Mouse (Mus musculus) forebrain, postnatal 0 days (tissue): ENCODE measurements around the gene Lhfpl1. TPM values are rescaled to one million over a fixed set of nuclear protein-coding genes. Genes with fewer than 3 reads are reported as not detected.

Source experiments
- ATAC-seq: fragments of 200-750 bp; cut with Nextera tagmentation; 2 replicates; pipeline ENCODE4 v1.8.0; 2017; ENCODE audit warnings: mild to moderate bottlenecking, moderate library complexity
- DNase-seq: peaks from one replicate; pipeline ENCODE4 v3.0.0-alpha.2; 2015
- H3K27ac ChIP-seq: fragments of 300-500 bp; sonication (generic); 2 replicates; pipeline ENCODE4 v1.5.1; 2014; ENCODE audit warnings: low read depth, mild to moderate bottlenecking, antibody characterized with exemption, low read length, moderate library complexity, mixed read lengths
- H3K27me3 ChIP-seq: fragments of 300-500 bp; sonication (generic); 2 replicates; pipeline ENCODE4 v1.6.1; 2014; ENCODE audit warnings: mild to moderate bottlenecking, low read length, mixed read lengths; ENCODE audit not compliant: insufficient read depth
- H3K36me3 ChIP-seq: fragments of 300-500 bp; sonication (generic); 2 replicates; pipeline ENCODE4 v1.6.1; 2014; ENCODE audit warnings: mild to moderate bottlenecking, moderate library complexity; ENCODE audit not compliant: insufficient read depth
- H3K4me1 ChIP-seq: fragments of 300-500 bp; sonication (generic); 2 replicates; pipeline ENCODE4 v1.6.1; 2014; ENCODE audit warnings: antibody characterized with exemption; ENCODE audit not compliant: insufficient read depth
- H3K4me2 ChIP-seq: fragments of 300-500 bp; sonication (generic); 2 replicates; pipeline ENCODE4 v1.6.1; 2014; ENCODE audit warnings: low read depth, mild to moderate bottlenecking, moderate library complexity
- H3K4me3 ChIP-seq: fragments of 300-500 bp; sonication (generic); 2 replicates; pipeline ENCODE4 v1.5.1; 2014; ENCODE audit warnings: low read depth, low read length, mixed read lengths
- H3K9ac ChIP-seq: fragments of 300-500 bp; sonication (generic); 2 replicates; pipeline ENCODE4 v1.6.1; 2014; ENCODE audit warnings: mild to moderate bottlenecking
- H3K9me3 ChIP-seq: fragments of 300-500 bp; sonication (generic); 2 replicates; pipeline ENCODE4 v1.6.1; 2016; ENCODE audit warnings: low read length
- CTCF ChIP-seq: sonication (generic); IDR thresholded peaks from 2 replicates; pipeline ENCODE4 v1.5.1; 2016; ENCODE audit warnings: antibody characterized with exemption, control low read depth, low read depth
- WGBS: fragments of 180-500 bp; shearing (Covaris S2); extraction: QIAGEN DNeasy Blood & Tissue Kit; methylation state at CpG from one replicate; pipeline ENCODE4 v1.1.7; 2014; 5-methylcytosine and 5-hydroxymethylcytosine counted together
- polyA plus RNA-seq: library from polyadenylated mRNA; unstranded; fragments of >200 nt; fragmentation: Nextera tagmentation; extraction: Ambion mirVana; gene quantifications from 2 replicates; pipeline ENCODE4 v1.2.1, GENCODE M21; 2015
- total RNA-seq: library from RNA; depleted of rRNA; stranded (reverse); fragments of >200 nt; gene quantifications from 2 replicates; pipeline ENCODE4 v1.2.3, GENCODE M21; 2014; rRNA removed

Lhfpl1 gene
- total and polyA plus RNA-seq, 2 experiments from 2014 or later = 0.27 TPM; not detected in 1

GRCm38 (mm10) chrX:145272209-145272608 lies 76.7 kb downstream of the Lhfpl1 start:
- no peak for DNase-seq
- ATAC-seq = no peak

GRCm38 (mm10) chrX:145271768-145272167 lies 77.1 kb downstream of the Lhfpl1 start:
- H3K9me3 ChIP-seq = no peaks in the 10 kb centered on the region
- H3K27ac ChIP-seq = no peak overlapping the region
- 40% methylated on average over 4 of the region's 4 CpGs for WGBS
- no peak overlapping the region for H3K4me2 ChIP-seq
- H3K9ac ChIP-seq = no peak overlapping the region
- TF ChIP-seq CTCF = no peak
- H3K36me3 ChIP-seq = no peaks in the 10 kb centered on the region
- no peaks in the 10 kb centered on the region for H3K4me1 ChIP-seq
- H3K27me3 ChIP-seq = no peaks in the 10 kb centered on the region
- no peak overlapping the region for H3K4me3 ChIP-seq
- ATAC-seq = peak; percentile 53; the same call in 1 of the 2 replicates
- DNase-seq = peak; percentile 3

More at GRCm38 (mm10) chrX:145272209-145272608, 76.7 kb downstream of the Lhfpl1 start:
- Histone ChIP-seq H3K27ac (no peak overlapping the region), H3K9ac (no peak overlapping the region), H3K4me1 (no peaks in the 10 kb centered on the region), H3K4me3 (no peak overlapping the region), H3K27me3 (no peaks in the 10 kb centered on the region), H3K9me3 (no peaks in the 10 kb centered on the region), H3K4me2 (no peak overlapping the region), H3K36me3 (no peaks in the 10 kb centered on the region)
- WGBS = 70% methylated on average over 3 of the region's 3 CpGs
- TF ChIP-seq CTCF = no peak

GRCm38 (mm10) chrX:145261803-145262202 lies 87.1 kb downstream of the Lhfpl1 start:
- DNase-seq = no peak
- H3K27me3 ChIP-seq = no peaks in the 10 kb centered on the region
- H3K27ac ChIP-seq = no peak overlapping the region
- WGBS = 81% methylated on average over 5 of the region's 5 CpGs
- H3K4me3 ChIP-seq = no peak overlapping the region
- H3K9me3 ChIP-seq = no peaks in the 10 kb centered on the region
- no peak for ATAC-seq
- H3K9ac ChIP-seq = no peak overlapping the region
- no peak for TF ChIP-seq CTCF
- no peaks in the 10 kb centered on the region for H3K36me3 ChIP-seq
- H3K4me2 ChIP-seq = no peak overlapping the region
- no peaks in the 10 kb centered on the region for H3K4me1 ChIP-seq

Other genes starting within 250 kb of the Lhfpl1 start
- 13.2 and 18.3 TPM in 2 replicates for gene Amot, start 156.1 kb upstream of the Lhfpl1 start, total RNA-seq
- gene Amot, start 156.1 kb upstream of the Lhfpl1 start, polyA plus RNA-seq = 4.5 and 7.7 TPM in 2 replicates